Mouse (Mus musculus) skeletal muscle tissue, postnatal 0 days (tissue): Measurements from ENCODE around the gene Ddn. TPM values are rescaled to one million over a fixed set of nuclear protein-coding genes. Genes with fewer than 3 reads are reported as not detected.

ENCODE experiments used
- polyA plus RNA-seq: library from polyadenylated mRNA; unstranded; fragments of >200 nt; fragmentation: Nextera tagmentation; extraction: Ambion mirVana; gene quantifications from 2 replicates; pipeline ENCODE4 v1.2.1, GENCODE M21; 2015

The Ddn gene
- polyA plus RNA-seq, result not detected in 2 replicates

GRCm38 (mm10) chr15:98809390-98809789 is at the start of gene Ddn:
Ddn (minus strand) TSS chr15:98809490.

GRCm38 (mm10) chr15:98830736-98831683 is 21.7 kb upstream of the Ddn start, which contains the start of gene Prkag1:
Prkag1 (minus strand) TSS chr15:98831521.

GRCm38 (mm10) chr15:98789661-98790535 is 19.4 kb downstream of the Ddn start, which contains the start of gene Wnt1:
Wnt1 (plus strand) TSS chr15:98789857.

GRCm38 (mm10) chr15:98777762-98778161 is 31.5 kb downstream of the Ddn start, which contains the start of gene Wnt10b:
Wnt10b (minus strand) TSS chr15:98778150.

GRCm38 (mm10) chr15:98762670-98763529 is 46.4 kb downstream of the Ddn start, which contains the start of gene Arf3:
Arf3 (minus strand) TSS chr15:98763214.

Other genes starting within 250 kb of the Ddn start
- gene Ccnt1, start 238.6 kb downstream of the Ddn start, polyA plus RNA-seq, result 22.4 and 22.8 TPM in 2 replicates
- gene 4930415O20Rik, start 238.5 kb downstream of the Ddn start, polyA plus RNA-seq, result not detected in 2 replicates
- gene Adcy6, start 199.4 kb downstream of the Ddn start, polyA plus RNA-seq, result 9.2 and 10.9 TPM in 2 replicates
- 5.6 and 8.6 TPM in 2 replicates for gene Cacnb3, start 178.7 kb downstream of the Ddn start, polyA plus RNA-seq
- gene Ddx23, start 146.6 kb downstream of the Ddn start, polyA plus RNA-seq, result 10.8 and 12.4 TPM in 2 replicates
- 0.36 and 0.50 TPM in 2 replicates for gene Rnd1, start 132.0 kb downstream of the Ddn start, polyA plus RNA-seq
- gene Ccdc65, start 101.3 kb downstream of the Ddn start, polyA plus RNA-seq, result 0.09 TPM in 2 replicates
- gene Fkbp11, start 81.3 kb downstream of the Ddn start, polyA plus RNA-seq, result 25.1 and 47.1 TPM in 2 replicates
- 11.0 and 13.7 TPM in 2 replicates for gene Arf3, start 46.3 kb downstream of the Ddn start, polyA plus RNA-seq
- 0.28 and 0.37 TPM in 2 replicates for gene Wnt10b, start 31.3 kb downstream of the Ddn start, polyA plus RNA-seq
- gene Wnt1, start 19.6 kb downstream of the Ddn start, polyA plus RNA-seq, result 0.09 and 0.13 TPM in 2 replicates
- 45.5 and 53.7 TPM in 2 replicates for gene Prkag1, start 22.0 kb upstream of the Ddn start, polyA plus RNA-seq
- gene Kmt2d, start 61.7 kb upstream of the Ddn start, polyA plus RNA-seq, result 6.1 and 6.8 TPM in 2 replicates
- gene Rhebl1, start 85.0 kb upstream of the Ddn start, polyA plus RNA-seq, result 4.3 and 6.7 TPM in 2 replicates
- 4.0 and 4.3 TPM in 2 replicates for gene Dhh, start 89.0 kb upstream of the Ddn start, polyA plus RNA-seq
- gene Lmbr1l, start 108.7 kb upstream of the Ddn start, polyA plus RNA-seq, result 8.9 and 9.5 TPM in 2 replicates
- gene Tuba1b, start 125.1 kb upstream of the Ddn start, polyA plus RNA-seq, result 399 and 497 TPM in 2 replicates
- not detected in 2 replicates for gene Gm49450, start 144.1 kb upstream of the Ddn start, polyA plus RNA-seq
- gene Tuba1a, start 144.2 kb upstream of the Ddn start, polyA plus RNA-seq, result 467 and 630 TPM in 2 replicates
- 32.2 and 35.7 TPM in 2 replicates for gene Tuba1c, start 220.4 kb upstream of the Ddn start, polyA plus RNA-seq
- 0.68 and 1.4 TPM in 2 replicates for gene Prph, start 245.7 kb upstream of the Ddn start, polyA plus RNA-seq